Mouse (Mus musculus) kidney, adult 11 months (tissue): Measurements from ENCODE around the gene Naa38.

Source experiments
- DNase-seq: peaks from one replicate; pipeline ENCODE4 v3.0.0; 2022

Naa38 gene

GRCm38 (mm10) chr11:69395235-69395633 lies at the start of gene Naa38, which contains the start of gene Cyb5d1:
Naa38 (plus strand) TSS chr11:69395487.
Cyb5d1 (minus strand) TSS chr11:69395631.
- DNase-seq: peak; percentile 94

- no peak for DNase-seq
These were observed 48.8 kb upstream of the Naa38 start for GRCm38 (mm10) chr11:69346441-69346840.

GRCm38 (mm10) chr11:69356544-69356943 lies 38.7 kb upstream of the Naa38 start:
- no peak for DNase-seq

GRCm38 (mm10) chr11:69357690-69358089 lies 37.6 kb upstream of the Naa38 start:
- DNase-seq: no peak

GRCm38 (mm10) chr11:69362021-69362420 lies 33.3 kb upstream of the Naa38 start:
- DNase-seq: no peak

- no peak for DNase-seq
These were observed 32.8 kb upstream of the Naa38 start for GRCm38 (mm10) chr11:69362479-69362878.

- peak; percentile 76 for DNase-seq
These were observed 30.9 kb upstream of the Naa38 start for GRCm38 (mm10) chr11:69364376-69364775.

- DNase-seq: peak; percentile 99
These were observed 30.4 kb upstream of the Naa38 start for GRCm38 (mm10) chr11:69364910-69365309.

GRCm38 (mm10) chr11:69365722-69366121 lies 29.6 kb upstream of the Naa38 start:
- DNase-seq: no peak

GRCm38 (mm10) chr11:69366157-69366854 lies 29.0 kb upstream of the Naa38 start:
- peak; percentile 96 for DNase-seq

GRCm38 (mm10) chr11:69366855-69367615 lies 28.3 kb upstream of the Naa38 start:
- no peak for DNase-seq

GRCm38 (mm10) chr11:69367616-69368355 lies 27.5 kb upstream of the Naa38 start:
- DNase-seq: peak; percentile 65

GRCm38 (mm10) chr11:69368356-69369214 lies 26.7 kb upstream of the Naa38 start:
- DNase-seq: no peak

- DNase-seq: no peak
These were observed 25.9 kb upstream of the Naa38 start, which contains the start of gene Chd3 for GRCm38 (mm10) chr11:69369215-69369989. Chd3 (minus strand) TSS chr11:69369406.

- DNase-seq: no peak
These were observed 25.1 kb upstream of the Naa38 start for GRCm38 (mm10) chr11:69369990-69370816.

- DNase-seq: no peak
These were observed 24.5 kb upstream of the Naa38 start for GRCm38 (mm10) chr11:69370817-69371215.

- DNase-seq: no peak
These were observed 23.7 kb upstream of the Naa38 start for GRCm38 (mm10) chr11:69371601-69372000.

- DNase-seq: no peak
These were observed 23.1 kb upstream of the Naa38 start for GRCm38 (mm10) chr11:69372056-69372779.

- no peak for DNase-seq
These were observed 22.5 kb upstream of the Naa38 start for GRCm38 (mm10) chr11:69372780-69373170.
